Mouse (Mus musculus) thymus, postnatal 25 days (tissue): Measurements from ENCODE around the gene Rasl12.

Experiments used
- DNase-seq: peaks from one replicate; pipeline ENCODE4 v3.0.0; 2022

Rasl12 gene

DNA sequence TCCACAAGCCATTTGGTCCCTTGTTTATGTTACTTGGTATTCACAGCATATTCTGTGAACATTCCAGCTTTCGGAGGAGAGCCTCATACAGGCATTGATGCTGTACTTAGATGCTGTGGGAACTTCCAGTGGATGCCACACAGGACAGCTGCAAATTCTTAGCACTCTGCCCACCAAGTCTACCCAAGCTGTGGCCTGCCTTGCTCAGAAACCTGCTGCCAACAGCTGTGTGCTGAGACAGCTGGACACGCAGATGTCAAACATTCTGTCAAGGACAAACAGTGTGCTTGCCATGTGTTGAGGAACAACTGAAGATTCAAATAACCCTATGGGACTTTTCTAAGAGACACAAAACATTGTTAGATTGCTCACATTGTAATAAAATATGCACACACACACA is 60.7 kb downstream of the Rasl12 start:
- no peak for DNase-seq

DNA sequence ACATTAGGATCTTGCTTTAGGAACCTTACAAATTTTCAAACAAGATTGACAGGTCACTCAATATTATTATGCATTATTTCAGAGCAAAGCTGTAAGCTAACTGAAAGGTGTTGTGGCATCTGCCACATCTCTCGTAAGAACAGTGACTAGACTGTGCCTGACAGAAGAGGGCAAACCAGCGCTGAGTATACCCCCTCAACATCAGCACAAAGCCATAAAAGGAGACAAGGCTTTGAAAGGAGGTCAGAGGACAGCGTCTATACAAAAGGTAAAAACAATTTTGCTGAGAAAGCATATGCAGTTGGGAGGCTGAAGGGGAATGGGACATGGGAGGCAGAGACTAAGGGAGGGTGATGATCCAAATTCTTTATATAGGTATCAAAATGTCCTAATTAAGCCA is 61.9 kb downstream of the Rasl12 start:
- DNase-seq: no peak

DNA sequence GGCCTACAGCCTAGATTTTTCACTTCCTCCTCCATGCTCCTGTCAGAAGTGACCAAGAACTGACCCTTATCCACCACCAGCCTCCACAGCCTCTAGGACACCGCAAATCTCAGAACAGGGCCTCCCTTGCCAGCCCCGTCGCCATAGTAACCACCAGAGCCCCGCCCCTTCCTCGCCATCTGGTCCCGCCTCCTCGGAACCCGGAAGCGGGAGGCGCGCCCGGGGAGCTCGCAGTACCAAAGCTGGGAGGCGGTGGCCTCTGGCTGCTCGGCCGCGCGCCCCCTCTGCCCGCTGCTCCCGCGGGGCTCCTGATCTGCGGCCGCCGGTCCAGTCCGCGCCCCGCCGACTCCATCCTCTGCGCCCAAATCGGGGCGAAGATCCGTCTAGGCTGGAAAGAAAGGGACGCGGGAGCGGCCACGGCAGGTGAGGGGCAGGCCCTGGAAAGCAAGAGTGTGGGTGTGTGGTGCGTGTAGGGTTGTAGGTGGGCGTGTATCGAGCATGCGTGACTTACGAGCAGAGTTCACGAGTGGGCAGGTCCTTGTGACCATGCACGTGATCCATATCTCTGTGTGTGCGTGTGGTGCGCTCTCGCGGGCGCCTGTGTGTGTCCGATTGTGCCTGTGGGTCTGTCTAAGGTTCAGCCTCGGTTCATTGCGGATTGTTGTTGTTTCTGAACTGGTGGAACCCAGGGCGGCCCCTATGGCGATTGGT is 62.6 kb downstream of the Rasl12 start, which contains the start of gene Spg21:
Spg21 (plus strand) TSS at position 216 of the 711 bp plus-strand sequence.
- DNase-seq: peak; percentile 98

DNA sequence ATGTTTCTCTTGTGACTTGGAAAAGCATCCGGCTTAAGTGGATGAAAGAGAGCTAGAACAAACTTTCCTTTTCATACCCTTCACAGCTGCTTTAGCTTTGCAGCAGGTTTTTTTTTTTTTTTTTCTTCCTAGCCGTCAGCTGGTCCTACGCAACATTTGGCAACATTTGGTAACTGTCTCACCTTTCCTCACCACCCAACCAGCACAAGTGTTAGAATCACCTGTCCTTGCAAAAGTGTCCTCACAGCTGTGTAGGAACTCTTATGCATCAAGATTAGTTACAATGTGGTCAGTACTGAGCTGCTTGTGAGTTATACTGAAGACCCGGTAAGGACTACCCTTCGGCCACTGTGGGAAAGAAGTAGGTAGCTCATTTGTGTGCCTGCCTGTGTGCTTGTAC is 64.2 kb downstream of the Rasl12 start:
- no peak for DNase-seq

DNA sequence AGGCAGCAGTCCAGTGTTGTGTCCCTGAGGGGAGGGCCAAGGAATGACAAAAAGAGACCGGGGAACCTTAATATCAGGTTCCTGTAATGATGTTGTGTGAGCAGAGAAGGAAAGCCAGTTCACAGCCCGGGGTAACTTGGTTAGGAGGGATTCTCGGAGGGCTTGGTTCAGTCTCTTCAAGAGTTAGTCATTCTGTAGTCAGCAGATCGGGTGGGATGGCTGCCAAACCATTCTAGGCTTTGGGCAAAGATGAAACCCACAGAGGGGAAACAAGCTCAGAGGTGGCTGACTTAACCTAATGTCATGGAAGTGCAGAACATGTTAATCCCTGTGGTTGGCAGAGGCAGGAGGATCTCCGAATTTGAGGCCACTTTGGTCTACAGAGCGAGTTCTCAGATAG is 65.9 kb downstream of the Rasl12 start:
- peak; percentile 4 for DNase-seq
